Mouse (Mus musculus): ENCODE measurements at regions not wholly inside any gene's neighbourhood (a gene's known extent, or its start where the extent isn't known, plus 50 kb on each side); places are given as distances from the start of the nearest gene placed in this dataset.
A peak's percentile ranks its signal among the peaks of the same experiment; 100 is the strongest.

GRCm38 (mm10) chr2:131418130-131418529 lies 65.4 kb upstream of the Rnf24 start:
- H3K4me3 ChIP-seq (ENCODE audit: control insufficient read depth, insufficient read depth, low read length), result no peak overlapping the region
- 90% methylated on average over 7 of the region's 7 CpGs for WGBS
- H3K4me1 ChIP-seq (replicated peaks; ENCODE audit: control insufficient read depth, insufficient read depth, low read length), result peaks cover 3% of the 10 kb centered on the region; the same call in 1 of the 2 replicates
- TF ChIP-seq POLR2A (IDR thresholded peaks at IDR 0.05; ENCODE audit: control insufficient read depth, extremely low read depth, insufficient read depth, low read length, poor library complexity) (no peak), CTCF (IDR thresholded peaks at IDR 0.05; ENCODE audit: borderline replicate concordance, control insufficient read depth, extremely low read depth, insufficient read depth, low read length, poor library complexity) (no peak)
- no peak overlapping the region for H3K27ac ChIP-seq (ENCODE audit: control insufficient read depth, insufficient read depth, low read length)
- no peaks in the 10 kb centered on the region for H3K27me3 ChIP-seq (ENCODE audit: control insufficient read depth, insufficient read depth, low read length)
- DNase-seq, result no peak
- H3K36me3 ChIP-seq (ENCODE audit: control insufficient read depth, insufficient read depth, low read length), result no peaks in the 10 kb centered on the region

GRCm38 (mm10) chr2:131417472-131417871 lies 64.8 kb upstream of the Rnf24 start:
- Histone ChIP-seq H3K36me3 (ENCODE audit: control insufficient read depth, insufficient read depth, low read length) (no peaks in the 10 kb centered on the region), H3K27me3 (ENCODE audit: control insufficient read depth, insufficient read depth, low read length) (no peaks in the 10 kb centered on the region), H3K4me3 (ENCODE audit: control insufficient read depth, insufficient read depth, low read length) (no peak overlapping the region), H3K27ac (ENCODE audit: control insufficient read depth, insufficient read depth, low read length) (no peak overlapping the region), H3K4me1 (replicated peaks; ENCODE audit: control insufficient read depth, insufficient read depth, low read length) (no peaks in the 10 kb centered on the region)
- TF ChIP-seq CTCF (IDR thresholded peaks at IDR 0.05; ENCODE audit: borderline replicate concordance, control insufficient read depth, extremely low read depth, insufficient read depth, low read length, poor library complexity), result no peak
- no peak for TF ChIP-seq POLR2A (IDR thresholded peaks at IDR 0.05; ENCODE audit: control insufficient read depth, extremely low read depth, insufficient read depth, low read length, poor library complexity)
- 96% methylated on average over 2 of the region's 2 CpGs for WGBS
- no peak for DNase-seq

- WGBS, result 19% methylated on average over 6 of the region's 6 CpGs
Measured at GRCm38 (mm10) chr2:131416482-131416881, 63.8 kb upstream of the Rnf24 start.

GRCm38 (mm10) chr2:131410906-131411520 lies 58.3 kb upstream of the Rnf24 start:
- H3K4me3 ChIP-seq (ENCODE audit: control insufficient read depth, insufficient read depth, low read length), result no peak overlapping the region
- no peak for DNase-seq
- WGBS, result 92% methylated on average over 5 of the region's 5 CpGs
- no peaks in the 10 kb centered on the region for H3K4me1 ChIP-seq (replicated peaks; ENCODE audit: control insufficient read depth, insufficient read depth, low read length)
- no peaks in the 10 kb centered on the region for H3K36me3 ChIP-seq (ENCODE audit: control insufficient read depth, insufficient read depth, low read length)
- no peak overlapping the region for H3K27ac ChIP-seq (ENCODE audit: control insufficient read depth, insufficient read depth, low read length)
- TF ChIP-seq CTCF (IDR thresholded peaks at IDR 0.05; ENCODE audit: borderline replicate concordance, control insufficient read depth, extremely low read depth, insufficient read depth, low read length, poor library complexity) (no peak), POLR2A (IDR thresholded peaks at IDR 0.05; ENCODE audit: control insufficient read depth, extremely low read depth, insufficient read depth, low read length, poor library complexity) (no peak)
- no peaks in the 10 kb centered on the region for H3K27me3 ChIP-seq (ENCODE audit: control insufficient read depth, insufficient read depth, low read length)

More at GRCm38 (mm10) chr2:131416482-131416881, 63.8 kb upstream of the Rnf24 start:
- H3K27me3 ChIP-seq (ENCODE audit: control insufficient read depth, insufficient read depth, low read length), result no peaks in the 10 kb centered on the region
- TF ChIP-seq POLR2A (IDR thresholded peaks at IDR 0.05; ENCODE audit: control insufficient read depth, extremely low read depth, insufficient read depth, low read length, poor library complexity) (no peak), CTCF (IDR thresholded peaks at IDR 0.05; ENCODE audit: borderline replicate concordance, control insufficient read depth, extremely low read depth, insufficient read depth, low read length, poor library complexity) (peak; percentile 79; the same call in 1 of the 2 replicates)
- peak; percentile 56 for DNase-seq
- H3K27ac ChIP-seq (ENCODE audit: control insufficient read depth, insufficient read depth, low read length), result no peak overlapping the region
- no peaks in the 10 kb centered on the region for H3K4me1 ChIP-seq (replicated peaks; ENCODE audit: control insufficient read depth, insufficient read depth, low read length)
- H3K36me3 ChIP-seq (ENCODE audit: control insufficient read depth, insufficient read depth, low read length), result no peaks in the 10 kb centered on the region
- no peak overlapping the region for H3K4me3 ChIP-seq (ENCODE audit: control insufficient read depth, insufficient read depth, low read length)

- DNase-seq, result no peak
- 94% methylated on average over 5 of the region's 5 CpGs for WGBS
- H3K27me3 ChIP-seq (ENCODE audit: control insufficient read depth, insufficient read depth, low read length), result no peaks in the 10 kb centered on the region
Measured at GRCm38 (mm10) chr2:131407337-131407736, 54.6 kb upstream of the Rnf24 start.

GRCm38 (mm10) chr2:131404218-131404555 lies 51.5 kb upstream of the Rnf24 start:
- TF ChIP-seq POLR2A (IDR thresholded peaks at IDR 0.05; ENCODE audit: control insufficient read depth, extremely low read depth, insufficient read depth, low read length, poor library complexity), result no peak
- no peak for TF ChIP-seq CTCF (IDR thresholded peaks at IDR 0.05; ENCODE audit: borderline replicate concordance, control insufficient read depth, extremely low read depth, insufficient read depth, low read length, poor library complexity)
- Histone ChIP-seq H3K4me1 (replicated peaks; ENCODE audit: control insufficient read depth, insufficient read depth, low read length) (no peaks in the 10 kb centered on the region), H3K4me3 (ENCODE audit: control insufficient read depth, insufficient read depth, low read length) (no peak overlapping the region), H3K27ac (ENCODE audit: control insufficient read depth, insufficient read depth, low read length) (no peak overlapping the region), H3K27me3 (ENCODE audit: control insufficient read depth, insufficient read depth, low read length) (no peaks in the 10 kb centered on the region), H3K36me3 (ENCODE audit: control insufficient read depth, insufficient read depth, low read length) (no peaks in the 10 kb centered on the region)
- WGBS, result 77% methylated on average over 1 of the region's 1 CpGs
- DNase-seq, result no peak

More at GRCm38 (mm10) chr2:131407337-131407736, 54.6 kb upstream of the Rnf24 start:
- Histone ChIP-seq H3K4me3 (ENCODE audit: control insufficient read depth, insufficient read depth, low read length) (no peak overlapping the region), H3K4me1 (replicated peaks; ENCODE audit: control insufficient read depth, insufficient read depth, low read length) (no peaks in the 10 kb centered on the region), H3K27ac (ENCODE audit: control insufficient read depth, insufficient read depth, low read length) (no peak overlapping the region), H3K36me3 (ENCODE audit: control insufficient read depth, insufficient read depth, low read length) (no peaks in the 10 kb centered on the region)
- TF ChIP-seq CTCF (IDR thresholded peaks at IDR 0.05; ENCODE audit: borderline replicate concordance, control insufficient read depth, extremely low read depth, insufficient read depth, low read length, poor library complexity) (no peak), POLR2A (IDR thresholded peaks at IDR 0.05; ENCODE audit: control insufficient read depth, extremely low read depth, insufficient read depth, low read length, poor library complexity) (no peak)

All from thymus, adult 2 months (tissue).